Mouse (Mus musculus): ENCODE measurements around the gene Aifm2.

DNA sequence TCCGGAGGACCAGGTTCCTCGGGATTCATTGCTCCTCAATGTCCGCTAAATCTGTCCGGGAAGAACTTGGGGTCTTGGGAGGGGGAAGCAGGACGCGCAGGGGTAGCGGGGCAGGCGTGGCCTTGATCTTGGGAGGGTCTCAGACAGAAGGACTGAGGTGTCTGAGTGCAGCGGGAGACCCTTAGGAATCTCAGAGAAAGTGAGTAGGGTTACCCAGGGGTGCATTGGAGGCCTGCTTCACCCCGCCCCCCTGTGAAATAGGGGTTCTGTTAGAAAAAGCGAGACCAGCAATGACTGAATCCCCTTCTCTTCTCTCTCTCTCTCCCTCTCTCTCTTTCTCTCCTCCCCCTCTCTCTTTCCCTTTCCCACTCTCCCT lies 387 bp downstream of the Aifm2 start:
- TF ChIP-seq CTCF (IDR thresholded peaks at IDR 0.05; ENCODE audit: low read depth, low read length) (no peak), POLR2A (IDR thresholded peaks at IDR 0.05; ENCODE audit: borderline replicate concordance, low read depth, low read length) (no peak)
